Mouse (Mus musculus) liver, embryonic 14.5 days (tissue): ENCODE measurements around the gene Sstr5. TPM values are rescaled to one million over a fixed set of nuclear protein-coding genes. Genes with fewer than 3 reads are reported as not detected.

ENCODE experiments used
- ATAC-seq: fragments of 200-750 bp; cut with Nextera tagmentation; 2 replicates; pipeline ENCODE4 v1.8.0; 2017; ENCODE audit warnings: moderate number of reproducible peaks, mild to moderate bottlenecking, moderate library complexity; ENCODE audit not compliant: insufficient read depth
- DNase-seq, 3 experiments: peaks; one replicate each; pipeline ENCODE4 v3.0.0-alpha.2; 2012 to 2013; ENCODE audit warnings: low read depth in 3 of 3, low spot score in 3 of 3
- H3K27ac ChIP-seq: fragments of 300-500 bp; sonication (generic); 2 replicates; pipeline ENCODE4 v1.5.1; 2014; ENCODE audit warnings: moderate library complexity, mild to moderate bottlenecking, control low read depth, inconsistent platforms
- H3K27me3 ChIP-seq: fragments of 300-500 bp; sonication (generic); 2 replicates; pipeline ENCODE4 v1.6.1; 2014; ENCODE audit warnings: mild to moderate bottlenecking, low read length, moderate library complexity; ENCODE audit not compliant: control insufficient read depth, insufficient read depth
- H3K36me3 ChIP-seq: fragments of 300-500 bp; sonication (generic); replicated peaks from 2 replicates; pipeline ENCODE4 v1.6.1; 2014; ENCODE audit warnings: low read depth; ENCODE audit not compliant: control insufficient read depth, insufficient read depth
- H3K4me1 ChIP-seq, 2 experiments: fragments of 200-500 bp in 1 of 2; fragments of 300-500 bp in 1 of 2; sonication (generic) in 1 of 2; replicated peaks; 2 replicates each; pipeline ENCODE4 v1.6.1; 2012 to 2014; ENCODE audit warnings: antibody characterized with exemption in 1 of 2, inconsistent platforms in 1 of 2, low read length in 1 of 2; ENCODE audit not compliant: control insufficient read depth in 2 of 2, insufficient read depth in 2 of 2
- H3K4me2 ChIP-seq: fragments of 300-500 bp; sonication (generic); 2 replicates; pipeline ENCODE4 v1.6.1; 2014; ENCODE audit warnings: low read depth, mild to moderate bottlenecking, control low read depth, moderate library complexity
- H3K4me3 ChIP-seq, 2 experiments: fragments of 200-500 bp in 1 of 2; fragments of 300-500 bp in 1 of 2; sonication (generic) in 1 of 2; 2 replicates each; pipeline ENCODE4 v1.5.1; 2012 to 2014; ENCODE audit warnings: low read depth in 2 of 2, low read length in 2 of 2, mild to moderate bottlenecking in 2 of 2, control low read depth in 1 of 2, inconsistent platforms in 1 of 2, moderate library complexity in 1 of 2; ENCODE audit not compliant: insufficient read depth in 1 of 2
- H3K9ac ChIP-seq: fragments of 300-500 bp; sonication (generic); replicated peaks from 2 replicates; pipeline ENCODE4 v1.6.1; 2014; ENCODE audit warnings: mild to moderate bottlenecking, control low read depth, moderate library complexity
- H3K9me3 ChIP-seq: fragments of 300-500 bp; sonication (generic); 2 replicates; pipeline ENCODE4 v1.6.1; 2016; ENCODE audit warnings: low read length, mixed read lengths; ENCODE audit not compliant: control insufficient read depth
- CTCF ChIP-seq: IDR thresholded peaks from 2 replicates; pipeline ENCODE4 v1.5.1; 2016; ENCODE audit warnings: antibody characterized with exemption, low read depth, control low read depth
- EP300 ChIP-seq: IDR thresholded peaks from 2 replicates; pipeline ENCODE4 v1.6.1; 2016; ENCODE audit warnings: antibody characterized with exemption, low read depth
- WGBS: fragments of 180-500 bp; shearing (Covaris S2); extraction: QIAGEN DNeasy Blood & Tissue Kit; methylation state at CpG from one replicate; pipeline ENCODE4 v1.1.7; 2014; ENCODE audit not compliant: insufficient replicate concordance; 5-methylcytosine and 5-hydroxymethylcytosine counted together
- polyA plus RNA-seq, 2 experiments: library from polyadenylated mRNA; depleted of rRNA in 1 of 2; stranded (reverse) in 1 of 2; unstranded in 1 of 2; fragments of >200 nt; fragmentation: Nextera tagmentation in 1 of 2; extraction: Ambion mirVana in 1 of 2; gene quantifications; 2 replicates each; pipeline versions ENCODE4 v1.2.1 to v1.2.3; 2012 to 2014

Sstr5 gene
- polyA plus RNA-seq, 2 experiments: 0.01 TPM; not detected in 1

GRCm38 (mm10) chr17:25454272-25454671, 42.8 kb downstream of the Sstr5 start, which contains the start of gene Tekt4:
Tekt4 (plus strand) TSS chr17:25454615.
- DNase-seq (no peak), ATAC-seq (no peak)
- no peaks in the 10 kb centered on the region for H3K27me3 ChIP-seq
- no peak within 1 kb of the TSS for H3K4me3 ChIP-seq
- H3K27ac ChIP-seq: no peak within 1 kb of the TSS
- 27% methylated on average over 2 of the region's 2 CpGs for WGBS
- H3K4me1 ChIP-seq: no peaks in the 10 kb centered on the region
- H3K9ac ChIP-seq: no peak within 1 kb of the TSS
- H3K36me3 ChIP-seq: no peaks in the 10 kb centered on the region
- no peaks in the 10 kb centered on the region for H3K9me3 ChIP-seq
- no peak for TF ChIP-seq EP300
- no peak within 1 kb of the TSS for H3K4me2 ChIP-seq

GRCm38 (mm10) chr17:25452246-25452965, 44.7 kb downstream of the Sstr5 start:
- H3K27me3 ChIP-seq: no peaks in the 10 kb centered on the region
- no peak overlapping the region for H3K4me2 ChIP-seq
- no peaks in the 10 kb centered on the region for H3K36me3 ChIP-seq
- no peak overlapping the region for H3K9ac ChIP-seq
- WGBS: 51% methylated on average over 5 of the region's 5 CpGs
- H3K27ac ChIP-seq: no peak overlapping the region
- H3K4me1 ChIP-seq: no peaks in the 10 kb centered on the region; a peak in 1 of 4 replicates
- ATAC-seq (no peak), DNase-seq (no peak)
- no peaks in the 10 kb centered on the region for H3K9me3 ChIP-seq
- H3K4me3 ChIP-seq: no peak overlapping the region
- TF ChIP-seq EP300 (no peak), CTCF (no peak)

- DNase-seq: no peak
- WGBS: 26% methylated on average over 4 of the region's 4 CpGs
- ATAC-seq: no peak
- H3K4me2 ChIP-seq: no peak overlapping the region
- no peaks in the 10 kb centered on the region for H3K36me3 ChIP-seq
- H3K9me3 ChIP-seq: no peaks in the 10 kb centered on the region
- H3K4me3 ChIP-seq: no peak overlapping the region
- H3K27me3 ChIP-seq: no peaks in the 10 kb centered on the region
- H3K9ac ChIP-seq: no peak overlapping the region
- no peaks in the 10 kb centered on the region; a peak in 1 of 4 replicates for H3K4me1 ChIP-seq
- no peak overlapping the region for H3K27ac ChIP-seq
- TF ChIP-seq CTCF (no peak), EP300 (no peak)
These were observed 46.8 kb downstream of the Sstr5 start for GRCm38 (mm10) chr17:25450329-25450728.

GRCm38 (mm10) chr17:25447865-25448264, 49.2 kb downstream of the Sstr5 start:
- Histone ChIP-seq H3K9ac (no peak overlapping the region), H3K4me1 (no peaks in the 10 kb centered on the region; a peak in 1 of 4 replicates), H3K4me3 (no peak overlapping the region), H3K27ac (no peak overlapping the region), H3K4me2 (no peak overlapping the region), H3K36me3 (no peaks in the 10 kb centered on the region), H3K9me3 (no peaks in the 10 kb centered on the region), H3K27me3 (no peaks in the 10 kb centered on the region)
- no peak for TF ChIP-seq CTCF
- DNase-seq: no peak
- WGBS: 62% methylated on average over 12 of the region's 12 CpGs
- ATAC-seq: no peak

- Histone ChIP-seq H3K36me3 (no peaks in the 10 kb centered on the region), H3K9ac (no peak overlapping the region), H3K4me2 (no peak overlapping the region), H3K9me3 (no peaks in the 10 kb centered on the region), H3K4me3 (no peak overlapping the region), H3K4me1 (peaks cover 0 to 2% of the 10 kb centered on the region in 2 experiments; a peak in 2 of 4 replicates), H3K27me3 (no peaks in the 10 kb centered on the region), H3K27ac (no peak overlapping the region)
- TF ChIP-seq CTCF: no peak
- no peak for TF ChIP-seq EP300
- DNase-seq (no peak), ATAC-seq (no peak)
- 48% methylated on average over 3 of the region's 3 CpGs for WGBS
These were observed 51.2 kb downstream of the Sstr5 start for GRCm38 (mm10) chr17:25445841-25446240.
